Mouse (Mus musculus) heart, postnatal 14 days (tissue): ENCODE results near the gene Slc31a2. TPM values are rescaled to one million over a fixed set of nuclear protein-coding genes. Genes with fewer than 3 reads are reported as not detected.

Experiments used
- DNase-seq, 2 experiments: peaks; one replicate each; pipeline ENCODE4 v3.0.0; 2021 to 2022
- intact Hi-C: fragments of 180-260 bp; cut with DNase I; formaldehyde crosslinking; loops from one replicate; pipeline ENCODE4 v1.15.1; 2025
- total RNA-seq, 2 experiments: library from RNA; stranded (reverse); gene quantifications; 2 replicates each; pipeline ENCODE4 v1.2.3; 2021

The Slc31a2 gene
- total RNA-seq, 2 experiments from 2014 or later = 16.2 to 17.2 TPM

GRCm38 (mm10) chr4:62308406-62308805, 46.0 kb downstream of the Slc31a2 start:
- DNase-seq = no peak
- intact Hi-C loops = no loop called here

DNA sequence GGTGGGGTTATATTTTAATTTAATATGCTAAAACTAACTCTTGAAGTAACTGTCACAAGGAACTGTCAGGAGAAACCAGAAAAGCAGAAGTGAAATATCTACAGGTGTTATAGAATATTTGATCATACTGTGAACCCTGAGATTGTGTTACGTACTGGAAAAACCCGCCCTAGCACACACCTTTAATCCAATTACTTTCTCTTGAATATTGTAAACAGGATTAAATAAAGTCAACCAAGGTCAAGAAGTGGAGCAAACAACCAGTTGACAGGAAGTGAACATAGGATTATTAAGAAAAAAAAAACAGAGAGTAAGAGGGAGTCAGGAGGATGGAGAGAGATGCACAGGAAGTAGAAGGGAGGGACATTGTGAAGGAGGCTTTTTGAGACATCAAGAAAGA, 50.5 kb downstream of the Slc31a2 start:
- DNase-seq = no peak
- intact Hi-C loops = no loop called here

GRCm38 (mm10) chr4:62313641-62314211, 51.4 kb downstream of the Slc31a2 start:
- intact Hi-C loops = no loop called here
- DNase-seq = no peak

DNA sequence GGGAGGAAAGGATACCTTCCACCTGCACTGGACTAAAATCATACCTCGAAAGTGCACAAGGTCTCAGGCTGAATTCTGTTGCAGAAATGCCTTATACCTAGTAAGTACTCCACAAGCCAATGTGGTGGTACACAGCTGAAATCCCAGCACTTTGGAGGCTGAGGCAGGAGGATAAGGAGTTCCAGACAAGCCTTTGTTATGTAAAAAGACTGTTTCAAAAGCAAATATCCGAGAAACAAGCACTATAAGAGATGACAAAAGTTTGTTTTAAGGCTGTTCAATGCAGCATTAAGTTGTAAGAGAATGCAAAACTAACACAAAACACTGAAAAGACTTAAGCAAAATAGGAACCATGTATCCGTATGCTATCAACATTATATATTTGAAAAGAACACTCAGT, 52.2 kb downstream of the Slc31a2 start:
- intact Hi-C loops = no loop called here
- DNase-seq = no peak

- no peak for DNase-seq
- intact Hi-C loops = no loop called here
Measured at GRCm38 (mm10) chr4:62316456-62316855, 54.1 kb downstream of the Slc31a2 start.

GRCm38 (mm10) chr4:62318294-62318693, 55.9 kb downstream of the Slc31a2 start:
- intact Hi-C loops = no loop called here
- DNase-seq = no peak

DNA sequence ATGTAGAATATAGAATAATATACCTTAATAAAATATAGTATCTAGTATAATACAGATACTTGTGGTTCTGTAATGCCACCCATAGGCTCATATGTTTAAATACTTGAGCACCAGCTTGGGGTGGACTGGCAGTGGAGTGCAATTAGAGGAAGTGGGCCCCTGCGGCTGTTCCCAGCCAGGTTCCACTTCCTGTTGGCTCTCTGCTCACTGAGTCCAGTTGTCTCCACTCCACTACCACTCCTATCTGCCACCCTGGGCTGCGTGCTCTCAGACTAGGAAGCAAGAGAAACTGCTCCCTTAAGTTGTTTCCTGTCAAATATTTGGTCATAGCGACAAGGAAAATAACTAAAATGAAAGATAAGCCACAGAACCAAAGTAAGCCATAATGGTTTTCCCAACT, 60.3 kb downstream of the Slc31a2 start:
- DNase-seq = peak in 1 of 2 experiments; percentile 12

DNA sequence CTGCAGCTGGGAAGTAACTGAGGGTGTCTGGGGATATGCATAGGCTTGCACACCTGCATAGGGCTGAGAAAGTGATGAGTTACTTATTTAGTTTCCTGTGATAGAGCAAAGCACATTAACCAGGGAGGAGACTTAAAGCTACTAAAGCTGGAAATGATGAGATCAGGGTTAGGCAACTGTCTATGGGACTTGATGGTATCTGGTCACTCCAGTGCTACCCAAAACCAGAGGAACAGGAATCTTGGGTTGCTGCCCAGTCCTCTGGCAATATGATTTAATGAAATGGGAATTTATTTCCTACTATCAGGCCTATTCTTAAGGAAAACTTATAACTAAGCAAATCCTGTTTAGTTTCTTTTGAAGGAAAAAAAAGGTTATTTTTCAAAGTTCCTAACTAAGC, 63.7 kb downstream of the Slc31a2 start:
- no peak for DNase-seq
- intact Hi-C loops = no loop called here

More for the DNA sequence above, 60.3 kb downstream of the Slc31a2 start:
- intact Hi-C loops = no loop called here

GRCm38 (mm10) chr4:62328941-62329660, 66.7 kb downstream of the Slc31a2 start:
- intact Hi-C loops = no loop called here
- no peak for DNase-seq

- no peak for DNase-seq
- intact Hi-C loops = no loop called here
Measured at GRCm38 (mm10) chr4:62331977-62332376, 69.6 kb downstream of the Slc31a2 start.

DNA sequence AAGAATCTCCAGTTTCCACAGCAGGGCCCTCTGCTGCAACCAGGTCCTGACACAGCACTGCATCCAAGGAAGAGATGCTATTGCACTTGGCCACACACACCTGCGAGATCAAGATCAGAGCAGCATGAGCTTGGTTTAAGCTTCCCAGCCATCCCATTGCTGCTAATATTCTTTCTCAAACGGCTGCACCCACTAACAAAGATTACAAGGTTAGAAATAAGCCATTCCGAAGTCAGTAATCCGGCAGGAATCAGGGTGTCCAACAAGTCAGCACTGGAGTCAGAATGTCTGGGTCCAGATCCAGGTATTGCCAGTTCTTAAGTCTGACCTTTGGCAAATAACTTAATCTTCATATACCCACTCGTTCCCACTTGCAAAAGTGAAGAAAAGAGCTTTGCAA, 76.2 kb downstream of the Slc31a2 start:
- intact Hi-C loops = no loop called here

DNA sequence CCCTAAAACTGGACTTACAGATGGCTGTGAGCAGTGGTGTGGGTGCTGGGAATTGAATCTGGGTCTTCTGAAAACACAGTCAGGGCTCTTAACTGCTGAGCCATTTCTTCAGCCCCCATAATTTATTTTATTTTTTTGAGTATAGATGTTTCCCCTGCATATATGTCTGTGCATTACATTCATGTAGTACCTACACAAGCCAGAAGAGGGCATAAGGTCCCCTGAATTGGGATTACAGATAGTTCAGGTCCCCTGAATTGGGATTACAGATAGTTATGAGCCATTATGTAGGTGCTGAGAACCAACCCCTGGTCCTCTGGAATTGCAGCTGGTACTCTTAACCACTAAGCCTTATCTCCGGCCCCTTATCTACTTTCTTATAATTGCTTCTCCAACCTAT, 81.6 kb downstream of the Slc31a2 start:
- peak in 1 of 2 experiments; percentile 15 for DNase-seq
- intact Hi-C loops = loop anchor here (5.0 to 10.0 kb wide), 2 partner anchors 63 to 421 kb away; partner anchors contain the start of genes Cdc26 and Prpf4

More for the DNA sequence above, 76.2 kb downstream of the Slc31a2 start:
- no peak for DNase-seq

- intact Hi-C loops = loop anchor here (5.0 to 10.0 kb wide), 2 partner anchors 161 to 419 kb away; no protein-coding TSS in a partner anchor
- DNase-seq = no peak
Measured at GRCm38 (mm10) chr4:62345827-62346226, 83.5 kb downstream of the Slc31a2 start.

DNA sequence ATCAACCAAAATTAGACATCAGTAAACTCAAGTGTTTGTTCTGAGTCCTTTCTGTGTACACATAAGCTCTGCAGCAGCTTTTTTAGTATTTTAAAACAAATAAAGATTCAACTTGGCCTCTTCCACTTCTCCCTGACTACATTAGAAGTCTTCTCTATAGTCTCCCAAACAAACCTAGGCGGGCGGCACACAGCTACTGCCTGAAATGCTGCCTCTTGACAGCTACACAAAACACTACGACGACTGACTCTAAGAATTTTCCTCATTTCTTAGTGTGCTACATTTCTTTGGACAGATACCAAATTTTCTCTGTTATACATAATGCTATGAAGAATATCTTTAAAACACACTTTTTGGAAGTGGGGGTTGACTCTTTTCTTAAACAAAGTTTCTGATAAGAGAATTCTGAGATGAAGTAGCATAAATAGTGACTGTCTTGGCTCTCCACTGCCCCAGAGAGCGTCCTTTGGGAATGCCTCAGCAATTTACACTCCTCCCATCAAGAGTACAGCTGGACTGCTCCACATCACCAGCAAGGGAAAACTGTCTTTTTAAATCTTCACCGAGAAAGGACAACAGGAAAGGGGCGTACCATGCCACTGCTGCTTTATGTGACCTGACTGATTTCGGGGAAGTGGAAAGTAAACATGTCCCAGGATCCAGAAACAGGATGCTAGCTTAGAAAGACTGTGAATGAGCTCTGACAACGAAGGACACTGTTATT, 85.4 kb downstream of the Slc31a2 start:
- DNase-seq = peak in 1 of 2 experiments; percentile 21
- intact Hi-C loops = loop anchor here (5.0 to 10.0 kb wide), 2 partner anchors 160 to 417 kb away; no protein-coding TSS in a partner anchor

Other genes starting within 250 kb of the Slc31a2 start
- gene Mup20, start 208.4 kb upstream of the Slc31a2 start, total RNA-seq = not detected
- gene Mup3, start 175.2 kb upstream of the Slc31a2 start, total RNA-seq = not detected
- not detected for gene Mup21, start 111.7 kb upstream of the Slc31a2 start, total RNA-seq
- 1 to 10 TPM; 2.3 to 2.8 TPM for gene Zfp37, start 31.5 kb upstream of the Slc31a2 start, total RNA-seq
- 10 to 100 TPM; 19.5 to 23.6 TPM for gene Fkbp15, start 98.0 kb downstream of the Slc31a2 start, total RNA-seq
- gene Slc31a1, start 98.2 kb downstream of the Slc31a2 start, total RNA-seq = 10 to 100 TPM; 25.9 to 28.5 TPM
- gene Cdc26, start 146.1 kb downstream of the Slc31a2 start, total RNA-seq = 10 to 100 TPM; 42.3 to 44.4 TPM
- 10 to 100 TPM in 1 of 2 experiments, 1 to 10 TPM in 1; 9.7 to 10.7 TPM for gene Prpf4, start 146.2 kb downstream of the Slc31a2 start, total RNA-seq
- gene Rnf183, start 172.7 kb downstream of the Slc31a2 start, total RNA-seq = not detected
- under 1 TPM; 0.65 to 0.66 TPM for gene Wdr31, start 208.3 kb downstream of the Slc31a2 start, total RNA-seq
- under 1 TPM in 1 of 2 experiments, not detected in 1; 0.12 TPM for gene Bspry, start 217.5 kb downstream of the Slc31a2 start, total RNA-seq
- 1 to 10 TPM; 5.0 to 5.4 TPM for gene Hdhd3, start 240.9 kb downstream of the Slc31a2 start, total RNA-seq